Mouse (Mus musculus): ENCODE results near the gene Morf4l2. TPM values are rescaled to one million over a fixed set of nuclear protein-coding genes. Genes with fewer than 3 reads are reported as not detected.
A peak's percentile ranks its signal among the peaks of the same experiment; 100 is the strongest.
"Not testable (repeated sequence)": the region's sequence is repeated elsewhere in the genome, so short reads cannot be mapped to it uniquely, and the experiment has no call there.

The Morf4l2 gene
- polyA plus RNA-seq, 1 experiment from 2014 or later, result 618 TPM

DNA sequence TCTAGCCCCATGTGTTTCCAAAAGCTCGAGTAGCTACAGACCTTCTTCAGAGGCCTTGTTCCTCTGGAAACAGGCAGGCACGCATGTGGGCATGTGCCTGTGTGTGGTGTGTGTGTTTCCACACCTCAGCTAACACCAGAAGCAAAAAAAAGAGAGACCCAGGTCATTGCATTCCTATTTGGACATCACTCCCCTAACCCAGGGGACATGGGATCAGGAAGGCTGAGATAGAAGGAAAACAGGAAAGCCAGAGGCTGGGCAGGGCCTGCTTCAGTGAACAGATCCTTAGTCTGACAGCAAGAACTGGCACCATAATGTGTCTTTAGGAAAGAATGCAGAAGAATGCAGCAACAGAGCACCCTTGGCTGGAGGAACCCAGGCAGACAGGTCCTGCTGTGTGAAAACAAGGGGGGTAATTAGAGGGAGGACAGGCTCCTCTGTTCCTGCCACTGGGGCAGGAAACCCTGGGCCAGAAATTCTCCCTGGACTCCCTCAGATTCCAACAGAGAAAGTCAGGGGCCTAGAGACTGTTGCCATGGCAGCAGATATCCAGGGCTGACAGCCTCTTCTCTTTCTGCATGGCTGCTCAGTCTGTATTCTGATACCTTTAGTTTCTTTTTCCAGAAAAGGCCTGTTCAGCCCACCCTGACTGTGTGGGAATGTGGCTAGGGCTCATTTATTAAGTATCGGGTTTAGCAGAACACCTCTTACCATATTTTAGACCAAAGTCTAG is 28.6 kb downstream of the Morf4l2 start:
- ATAC-seq (ENCODE audit: insufficient number of reproducible peaks, low FRiP score, low TSS enrichment, low read depth); H3K27ac ChIP-seq (replicated peaks; ENCODE audit: low read depth, low read length); H3K27me3 ChIP-seq (ENCODE audit: control insufficient read depth, insufficient read depth, low read length); H3K9ac ChIP-seq (ENCODE audit: low read length); H3K4me3 ChIP-seq (ENCODE audit: low read depth, low read length); H3K4me2 ChIP-seq (ENCODE audit: low read depth, severe bottlenecking); H3K4me1 ChIP-seq (ENCODE audit: control insufficient read depth, insufficient read depth, low read length); H3K9me3 ChIP-seq (ENCODE audit: control insufficient read depth, low read length); H3K36me3 ChIP-seq (ENCODE audit: control insufficient read depth, insufficient read depth, low read length); DNase-seq (ENCODE audit: low spot score): not testable (repeated sequence)
- WGBS, result 68% methylated on average over 3 of the region's 3 CpGs

- H3K27ac ChIP-seq (replicated peaks; ENCODE audit: low read depth, low read length), result no peak overlapping the region
- H3K4me1 ChIP-seq (ENCODE audit: control insufficient read depth, insufficient read depth, low read length), result no peaks in the 10 kb centered on the region
- peak overlapping the region; percentile 43 for H3K4me3 ChIP-seq (ENCODE audit: low read depth, low read length)
- peak overlapping the region; percentile 44 for H3K4me2 ChIP-seq (ENCODE audit: low read depth, severe bottlenecking)
- no peaks in the 10 kb centered on the region for H3K9me3 ChIP-seq (ENCODE audit: control insufficient read depth, low read length)
- peak; percentile 25 for DNase-seq (ENCODE audit: low spot score)
- H3K9ac ChIP-seq (ENCODE audit: low read length), result peak overlapping the region; percentile 56; the same call in 1 of the 2 replicates
- ATAC-seq (ENCODE audit: insufficient number of reproducible peaks, low FRiP score, low TSS enrichment, low read depth), result no peak
- 22% methylated on average over 14 of the region's 14 CpGs for WGBS
- H3K36me3 ChIP-seq (ENCODE audit: control insufficient read depth, insufficient read depth, low read length), result no peaks in the 10 kb centered on the region
- no peaks in the 10 kb centered on the region for H3K27me3 ChIP-seq (ENCODE audit: control insufficient read depth, insufficient read depth, low read length)
Measured at GRCm38 (mm10) chrX:136708782-136709181, 34.7 kb downstream of the Morf4l2 start.

DNA sequence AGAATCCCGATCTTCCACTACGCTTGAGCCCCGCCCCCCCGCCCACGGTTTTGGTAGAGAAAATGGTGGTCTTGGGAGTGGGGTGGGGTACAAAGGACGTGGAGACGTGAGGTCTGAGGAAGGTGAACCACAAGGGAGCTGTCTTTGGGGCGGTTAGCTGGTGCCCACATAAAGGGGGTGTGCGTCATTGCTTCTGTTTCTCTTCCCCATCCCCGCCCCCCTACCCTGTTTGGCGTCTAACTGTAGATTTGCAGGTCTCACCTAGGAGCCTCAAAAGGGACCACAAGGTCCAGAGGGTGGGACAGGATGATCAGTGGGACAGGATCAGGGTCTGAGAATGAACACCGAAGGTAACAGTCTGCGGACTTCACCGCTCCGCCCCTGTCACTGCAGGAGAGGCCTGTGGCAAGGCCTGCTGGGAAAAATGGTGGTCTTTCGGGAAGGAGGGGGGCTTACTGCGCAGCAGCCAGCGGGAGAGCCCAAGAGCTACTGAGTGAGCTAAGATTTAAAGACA is 35.3 kb downstream of the Morf4l2 start:
- H3K4me2 ChIP-seq (ENCODE audit: low read depth, severe bottlenecking), result peak overlapping the region; percentile 44
- 19% methylated on average over 18 of the region's 18 CpGs for WGBS
- DNase-seq (ENCODE audit: low spot score) (peak; percentile 67), ATAC-seq (ENCODE audit: insufficient number of reproducible peaks, low FRiP score, low TSS enrichment, low read depth) (peak; percentile 86)
- 0 out of 2 replicates have a peak overlapping the region, but pooled peaks have one; percentile 36 for H3K27ac ChIP-seq (replicated peaks; ENCODE audit: low read depth, low read length)
- H3K9ac ChIP-seq (ENCODE audit: low read length), result peak overlapping the region; percentile 56
- H3K4me3 ChIP-seq (ENCODE audit: low read depth, low read length), result peak overlapping the region; percentile 43
- H3K27me3 ChIP-seq (ENCODE audit: control insufficient read depth, insufficient read depth, low read length), result no peaks in the 10 kb centered on the region
- H3K9me3 ChIP-seq (ENCODE audit: control insufficient read depth, low read length), result no peaks in the 10 kb centered on the region
- H3K4me1 ChIP-seq (ENCODE audit: control insufficient read depth, insufficient read depth, low read length), result no peaks in the 10 kb centered on the region
- no peaks in the 10 kb centered on the region for H3K36me3 ChIP-seq (ENCODE audit: control insufficient read depth, insufficient read depth, low read length)

GRCm38 (mm10) chrX:136707446-136708167 is 35.9 kb downstream of the Morf4l2 start, which contains the start of gene Tceal1:
Gene Tceal1 (plus strand): TSS chrX:136707982.
- Histone ChIP-seq H3K4me2 (ENCODE audit: low read depth, severe bottlenecking) (peak within 1 kb of the TSS; percentile 44), H3K4me1 (ENCODE audit: control insufficient read depth, insufficient read depth, low read length) (no peaks in the 10 kb centered on the region), H3K36me3 (ENCODE audit: control insufficient read depth, insufficient read depth, low read length) (no peaks in the 10 kb centered on the region), H3K9ac (ENCODE audit: low read length) (peak within 1 kb of the TSS; percentile 56), H3K4me3 (ENCODE audit: low read depth, low read length) (peak within 1 kb of the TSS; percentile 43), H3K27me3 (ENCODE audit: control insufficient read depth, insufficient read depth, low read length) (no peaks in the 10 kb centered on the region), H3K9me3 (ENCODE audit: control insufficient read depth, low read length) (no peaks in the 10 kb centered on the region), H3K27ac (replicated peaks; ENCODE audit: low read depth, low read length) (0 out of 2 replicates have a peak within 1 kb of the TSS, but pooled peaks have one; percentile 36)
- WGBS, result 25% methylated on average over 14 of the region's 15 CpGs
- peak; percentile 92 for ATAC-seq (ENCODE audit: insufficient number of reproducible peaks, low FRiP score, low TSS enrichment, low read depth)
- peak; percentile 65 for DNase-seq (ENCODE audit: low spot score)

DNA sequence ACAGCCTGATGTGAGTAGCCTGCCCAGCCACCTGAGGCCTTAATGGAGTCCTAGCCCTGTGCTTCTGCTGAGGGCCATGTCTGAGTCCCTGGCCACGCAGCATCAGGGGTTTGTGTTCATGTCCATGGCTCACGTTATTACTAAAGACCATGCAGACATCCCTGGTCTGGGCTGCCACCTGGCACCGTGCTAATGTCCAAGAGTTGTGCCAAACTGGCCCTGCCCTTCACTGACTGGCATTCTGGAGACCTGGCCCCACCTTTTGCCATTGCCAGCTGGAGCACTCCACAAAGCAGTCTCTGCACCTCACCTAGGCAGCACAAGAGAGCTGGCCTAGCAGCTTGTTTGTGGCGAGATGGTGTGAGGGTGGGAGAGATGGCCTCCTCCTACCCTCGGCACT is 50.3 kb downstream of the Morf4l2 start:
- Histone ChIP-seq H3K36me3 (ENCODE audit: control insufficient read depth, insufficient read depth, low read length) (no peaks in the 10 kb centered on the region), H3K9me3 (ENCODE audit: control insufficient read depth, low read length) (no peaks in the 10 kb centered on the region), H3K4me3 (ENCODE audit: low read depth, low read length) (no peak overlapping the region), H3K27ac (replicated peaks; ENCODE audit: low read depth, low read length) (no peak overlapping the region), H3K4me1 (ENCODE audit: control insufficient read depth, insufficient read depth, low read length) (no peaks in the 10 kb centered on the region), H3K9ac (ENCODE audit: low read length) (no peak overlapping the region), H3K4me2 (ENCODE audit: low read depth, severe bottlenecking) (no peak overlapping the region), H3K27me3 (ENCODE audit: control insufficient read depth, insufficient read depth, low read length) (no peaks in the 10 kb centered on the region)
- ATAC-seq (ENCODE audit: insufficient number of reproducible peaks, low FRiP score, low TSS enrichment, low read depth), result no peak
- no peak for DNase-seq (ENCODE audit: low spot score)
- 84% methylated on average over 5 of the region's 5 CpGs for WGBS

DNA sequence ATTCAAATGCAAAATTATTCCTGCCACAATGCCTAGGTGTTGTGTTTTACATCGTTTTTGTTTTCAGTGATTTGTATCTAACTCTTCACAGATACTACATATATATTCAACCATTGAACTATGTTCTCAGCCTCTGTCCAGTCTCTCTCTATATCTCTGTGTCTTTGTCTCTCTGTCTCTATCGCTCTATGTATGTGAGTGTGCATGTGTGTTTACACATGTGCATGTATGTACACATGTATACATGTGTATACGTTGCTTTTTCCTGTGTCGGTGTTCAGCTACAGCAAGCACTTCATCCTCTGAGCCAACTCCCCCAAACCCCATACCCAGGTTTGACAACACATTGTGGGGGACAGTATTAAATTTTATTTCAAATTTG is 51.2 kb downstream of the Morf4l2 start:
- no peaks in the 10 kb centered on the region for H3K36me3 ChIP-seq (ENCODE audit: control insufficient read depth, insufficient read depth, low read length)

GRCm38 (mm10) chrX:136691606-136692293 is 51.7 kb downstream of the Morf4l2 start:
- WGBS, result 62% methylated on average over 3 of the region's 3 CpGs
- H3K4me1 ChIP-seq (ENCODE audit: control insufficient read depth, insufficient read depth, low read length); H3K4me3 ChIP-seq (ENCODE audit: low read depth, low read length); H3K27me3 ChIP-seq (ENCODE audit: control insufficient read depth, insufficient read depth, low read length); H3K9ac ChIP-seq (ENCODE audit: low read length); DNase-seq (ENCODE audit: low spot score); ATAC-seq (ENCODE audit: insufficient number of reproducible peaks, low FRiP score, low TSS enrichment, low read depth); H3K27ac ChIP-seq (replicated peaks; ENCODE audit: low read depth, low read length); H3K4me2 ChIP-seq (ENCODE audit: low read depth, severe bottlenecking); H3K9me3 ChIP-seq (ENCODE audit: control insufficient read depth, low read length); H3K36me3 ChIP-seq (ENCODE audit: control insufficient read depth, insufficient read depth, low read length): not testable (repeated sequence)

More for the DNA sequence above, 51.2 kb downstream of the Morf4l2 start:
- no peak for ATAC-seq (ENCODE audit: insufficient number of reproducible peaks, low FRiP score, low TSS enrichment, low read depth)
- H3K4me2 ChIP-seq (ENCODE audit: low read depth, severe bottlenecking), result no peak overlapping the region
- no peak for DNase-seq (ENCODE audit: low spot score)
- WGBS, result 87% methylated on average over 4 of the region's 4 CpGs
- no peak overlapping the region for H3K27ac ChIP-seq (replicated peaks; ENCODE audit: low read depth, low read length)
- H3K9ac ChIP-seq (ENCODE audit: low read length), result no peak overlapping the region
- H3K9me3 ChIP-seq (ENCODE audit: control insufficient read depth, low read length), result no peaks in the 10 kb centered on the region
- H3K27me3 ChIP-seq (ENCODE audit: control insufficient read depth, insufficient read depth, low read length), result no peaks in the 10 kb centered on the region
- H3K4me1 ChIP-seq (ENCODE audit: control insufficient read depth, insufficient read depth, low read length), result no peaks in the 10 kb centered on the region
- H3K4me3 ChIP-seq (ENCODE audit: low read depth, low read length), result no peak overlapping the region
